Mouse (Mus musculus) hindbrain, postnatal 0 days (tissue): ENCODE measurements around the gene Xirp2. TPM values are rescaled to one million over a fixed set of nuclear protein-coding genes. Genes with fewer than 3 reads are reported as not detected.
A peak's percentile ranks its signal among the peaks of the same experiment; 100 is the strongest.
"Not testable (repeated sequence)": the region's sequence is repeated elsewhere in the genome, so short reads cannot be mapped to it uniquely, and the experiment has no call there.

Experiments
- ATAC-seq: fragments of 200-750 bp; cut with Nextera tagmentation; 2 replicates; pipeline ENCODE4 v1.8.0; 2017; ENCODE audit warnings: mild to moderate bottlenecking, moderate TSS enrichment, moderate library complexity
- DNase-seq: peaks from one replicate; pipeline ENCODE4 v3.0.0-alpha.2; 2015; ENCODE audit warnings: low spot score
- H3K27ac ChIP-seq: fragments of 300-500 bp; sonication (generic); 2 replicates; pipeline ENCODE4 v1.5.1; 2014; ENCODE audit warnings: mild to moderate bottlenecking
- H3K27me3 ChIP-seq: fragments of 300-500 bp; sonication (generic); 2 replicates; pipeline ENCODE4 v1.6.1; 2014; ENCODE audit warnings: low read length, mixed read lengths; ENCODE audit not compliant: insufficient read depth
- H3K36me3 ChIP-seq: fragments of 300-500 bp; sonication (generic); 2 replicates; pipeline ENCODE4 v1.6.1; 2014; ENCODE audit warnings: low read length, mixed read lengths; ENCODE audit not compliant: insufficient read depth
- H3K4me1 ChIP-seq: fragments of 300-500 bp; sonication (generic); 2 replicates; pipeline ENCODE4 v1.6.1; 2014; ENCODE audit warnings: antibody characterized with exemption, low read length, mixed read lengths; ENCODE audit not compliant: insufficient read depth
- H3K4me2 ChIP-seq: fragments of 300-500 bp; sonication (generic); 2 replicates; pipeline ENCODE4 v1.6.1; 2014; ENCODE audit warnings: low read depth, mild to moderate bottlenecking, low read length, moderate library complexity, mixed read lengths
- H3K4me3 ChIP-seq: fragments of 300-500 bp; sonication (generic); 2 replicates; pipeline ENCODE4 v1.5.1; 2014; ENCODE audit warnings: low read length
- H3K9ac ChIP-seq: fragments of 300-500 bp; sonication (generic); replicated peaks from 2 replicates; pipeline ENCODE4 v1.6.1; 2014; ENCODE audit warnings: mild to moderate bottlenecking, low read length, moderate library complexity, mixed read lengths
- H3K9me3 ChIP-seq: fragments of 300-500 bp; sonication (generic); 2 replicates; pipeline ENCODE4 v1.6.1; 2016; ENCODE audit warnings: low read length, mixed read lengths
- CTCF ChIP-seq: IDR thresholded peaks from 2 replicates; pipeline ENCODE4 v1.5.1; 2016; ENCODE audit warnings: antibody characterized with exemption, control low read depth, low read depth
- WGBS: fragments of 180-500 bp; shearing (Covaris S2); extraction: QIAGEN DNeasy Blood & Tissue Kit; methylation state at CpG from one replicate; pipeline ENCODE4 v1.1.7; 2014; 5-methylcytosine and 5-hydroxymethylcytosine counted together
- polyA plus RNA-seq: library from polyadenylated mRNA; unstranded; fragments of >200 nt; fragmentation: Nextera tagmentation; extraction: Ambion mirVana; gene quantifications from 2 replicates; pipeline ENCODE4 v1.2.1, GENCODE M21; 2015
- total RNA-seq: library from RNA; depleted of rRNA; stranded (reverse); fragments of >200 nt; gene quantifications from 2 replicates; pipeline ENCODE4 v1.2.3, GENCODE M21; 2014

Xirp2 gene
- total and polyA plus RNA-seq, 2 experiments from 2014 or later: not detected

GRCm38 (mm10) chr2:67447206-67447605 is 1.4 kb downstream of the Xirp2 start:
- no peak overlapping the region for H3K9ac ChIP-seq
- ATAC-seq (no peak), DNase-seq (peak; percentile 31)
- H3K4me2 ChIP-seq: peak overlapping the region; percentile 13; the same call in 1 of the 2 replicates
- no peaks in the 10 kb centered on the region for H3K27me3 ChIP-seq
- TF ChIP-seq CTCF: no peak
- no peak overlapping the region for H3K27ac ChIP-seq
- no peaks in the 10 kb centered on the region for H3K4me1 ChIP-seq
- H3K36me3 ChIP-seq: no peaks in the 10 kb centered on the region
- WGBS: 60% methylated on average over 12 of the region's 12 CpGs
- H3K9me3 ChIP-seq: no peaks in the 10 kb centered on the region
- no peak overlapping the region for H3K4me3 ChIP-seq

GRCm38 (mm10) chr2:67460857-67461256 is 15.1 kb downstream of the Xirp2 start:
- no peak overlapping the region for H3K4me2 ChIP-seq
- 90% methylated on average over 3 of the region's 3 CpGs for WGBS
- ATAC-seq: no peak
- H3K27ac ChIP-seq: no peak overlapping the region
- no peak overlapping the region for H3K9ac ChIP-seq
- no peak overlapping the region for H3K4me3 ChIP-seq
- H3K36me3 ChIP-seq: no peaks in the 10 kb centered on the region
- no peaks in the 10 kb centered on the region for H3K9me3 ChIP-seq
- no peaks in the 10 kb centered on the region for H3K27me3 ChIP-seq
- DNase-seq: no peak
- H3K4me1 ChIP-seq: no peaks in the 10 kb centered on the region
- TF ChIP-seq CTCF: no peak

GRCm38 (mm10) chr2:67467036-67467435 is 21.2 kb downstream of the Xirp2 start:
- no peaks in the 10 kb centered on the region for H3K4me1 ChIP-seq
- H3K9me3 ChIP-seq: no peaks in the 10 kb centered on the region
- no peaks in the 10 kb centered on the region for H3K27me3 ChIP-seq
- no peak overlapping the region for H3K4me3 ChIP-seq
- TF ChIP-seq CTCF: no peak
- H3K9ac ChIP-seq: no peak overlapping the region
- no peak overlapping the region for H3K4me2 ChIP-seq
- no peak overlapping the region for H3K27ac ChIP-seq
- no peak for ATAC-seq
- H3K36me3 ChIP-seq: no peaks in the 10 kb centered on the region
- no peak for DNase-seq
- 88% methylated on average over 7 of the region's 7 CpGs for WGBS

GRCm38 (mm10) chr2:67470030-67470429 is 24.2 kb downstream of the Xirp2 start:
- not testable (repeated sequence) for H3K9me3 ChIP-seq, H3K27ac ChIP-seq, H3K4me1 ChIP-seq, H3K36me3 ChIP-seq, H3K4me3 ChIP-seq, H3K4me2 ChIP-seq, H3K9ac ChIP-seq, ATAC-seq, DNase-seq, H3K27me3 ChIP-seq
- 87% methylated on average over 5 of the region's 5 CpGs for WGBS

- 17% methylated on average over 6 of the region's 6 CpGs for WGBS
- no peak overlapping the region for H3K27ac ChIP-seq
- DNase-seq (peak; percentile 85), ATAC-seq (no peak)
- no peaks in the 10 kb centered on the region for H3K4me1 ChIP-seq
- H3K9me3 ChIP-seq: no peaks in the 10 kb centered on the region
- no peaks in the 10 kb centered on the region for H3K36me3 ChIP-seq
- H3K4me3 ChIP-seq: no peak overlapping the region
- TF ChIP-seq CTCF: peak; percentile 74
- H3K9ac ChIP-seq: no peak overlapping the region
- no peaks in the 10 kb centered on the region for H3K27me3 ChIP-seq
- no peak overlapping the region for H3K4me2 ChIP-seq
Measured at GRCm38 (mm10) chr2:67477753-67478152, 32.0 kb downstream of the Xirp2 start.

GRCm38 (mm10) chr2:67481051-67481450 is 35.2 kb downstream of the Xirp2 start:
- no peaks in the 10 kb centered on the region for H3K27me3 ChIP-seq
- no peak for ATAC-seq
- no peaks in the 10 kb centered on the region for H3K9me3 ChIP-seq
- H3K4me2 ChIP-seq: no peak overlapping the region
- no peak overlapping the region for H3K27ac ChIP-seq
- DNase-seq: no peak
- H3K9ac ChIP-seq: no peak overlapping the region
- WGBS: 65% methylated on average over 3 of the region's 3 CpGs
- no peaks in the 10 kb centered on the region for H3K36me3 ChIP-seq
- TF ChIP-seq CTCF: no peak
- no peak overlapping the region for H3K4me3 ChIP-seq
- H3K4me1 ChIP-seq: no peaks in the 10 kb centered on the region

GRCm38 (mm10) chr2:67486721-67487120 is 40.9 kb downstream of the Xirp2 start:
- ATAC-seq: no peak
- Histone ChIP-seq H3K4me2 (no peak overlapping the region), H3K27me3 (no peaks in the 10 kb centered on the region), H3K4me3 (no peak overlapping the region), H3K36me3 (no peaks in the 10 kb centered on the region), H3K27ac (no peak overlapping the region), H3K4me1 (no peaks in the 10 kb centered on the region), H3K9me3 (no peaks in the 10 kb centered on the region), H3K9ac (no peak overlapping the region)
- TF ChIP-seq CTCF: no peak
- WGBS: 69% methylated on average over 6 of the region's 6 CpGs
- DNase-seq: no peak
